Comparison of ENCODE assay signal across 8 mouse cellular contexts in the genomic region with DNA sequence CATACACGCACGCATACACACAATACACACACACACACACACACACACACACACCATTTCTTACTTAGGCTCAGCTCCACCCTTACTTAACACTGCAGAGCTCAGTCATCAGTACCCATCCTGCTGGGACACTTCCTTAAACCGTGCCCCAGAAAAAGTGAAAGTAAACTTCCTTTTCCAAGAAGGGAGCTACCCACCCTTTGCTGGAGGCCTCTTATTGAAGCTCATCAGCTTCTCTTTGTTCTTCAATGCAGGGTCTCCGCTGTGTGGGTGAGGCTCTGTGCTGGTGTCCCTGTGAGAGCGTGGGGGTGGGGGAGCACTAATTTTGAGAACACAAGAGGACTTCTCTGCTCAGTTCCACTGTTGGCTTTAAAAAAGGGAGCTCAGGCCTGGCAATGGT.
DNase-seq lines count a peak whose midpoint lies in the region; ATAC-seq lines count a peak whose summit lies in the region.

No protein-coding gene starts in this region.

- WGBS in midbrain, embryonic 13.5 days: 71% methylated on average over 5 of the region's 5 CpGs
- 71% methylated on average over 5 of the region's 5 CpGs for WGBS in midbrain, embryonic 16.5 days
- 60% methylated on average over 5 of the region's 5 CpGs for WGBS in lung, embryonic 16.5 days
- 69% methylated on average over 5 of the region's 5 CpGs for WGBS in kidney, embryonic 15.5 days

- 0 out of 2 replicates have a peak, but pooled peaks have one; percentile 20 for ATAC-seq in midbrain, embryonic 13.5 days
- ATAC-seq in midbrain, embryonic 16.5 days: no peak
- ATAC-seq in lung, embryonic 16.5 days (ENCODE audit: low read depth): peak; percentile 60
- no peak; the same call in 1 of the 2 replicates for ATAC-seq in kidney, embryonic 15.5 days (replicated peaks; ENCODE audit: low FRiP score)

- H3K9me3 ChIP-seq in midbrain, embryonic 13.5 days: no peaks in the 10 kb centered on the region
- H3K9me3 ChIP-seq in midbrain, embryonic 16.5 days (replicated peaks; ENCODE audit: control insufficient read depth, low read length, poor library complexity, severe bottlenecking): no peaks in the 10 kb centered on the region
- no peaks in the 10 kb centered on the region for H3K9me3 ChIP-seq in lung, embryonic 16.5 days (ENCODE audit: control insufficient read depth, low read length)
- no peaks in the 10 kb centered on the region for H3K9me3 ChIP-seq in kidney, embryonic 15.5 days (replicated peaks)

- H3K4me1 ChIP-seq in midbrain, embryonic 13.5 days (replicated peaks): peaks cover 4% of the 10 kb centered on the region; the same call in 1 of the 2 replicates
- H3K4me1 ChIP-seq in midbrain, embryonic 16.5 days (ENCODE audit: control insufficient read depth, insufficient read depth, low read length): no peaks in the 10 kb centered on the region
- peaks cover 7% of the 10 kb centered on the region for H3K4me1 ChIP-seq in lung, embryonic 16.5 days (replicated peaks; ENCODE audit: control insufficient read depth, insufficient read depth, low read length)
- H3K4me1 ChIP-seq in kidney, embryonic 15.5 days: 0 out of 2 replicates have a peak, but pooled peaks cover 9% of the 10 kb centered on the region

- no peak overlapping the region for H3K4me2 ChIP-seq in midbrain, embryonic 13.5 days (replicated peaks)
- no peak overlapping the region for H3K4me2 ChIP-seq in midbrain, embryonic 16.5 days (ENCODE audit: low read length)
- no peak overlapping the region for H3K4me2 ChIP-seq in lung, embryonic 16.5 days (ENCODE audit: low read depth, low read length)
- H3K4me2 ChIP-seq in kidney, embryonic 15.5 days: no peak overlapping the region

- H3K9ac ChIP-seq in midbrain, embryonic 13.5 days (replicated peaks): no peak overlapping the region
- no peak overlapping the region for H3K9ac ChIP-seq in midbrain, embryonic 16.5 days (ENCODE audit: low read depth, low read length)
- no peak overlapping the region for H3K9ac ChIP-seq in lung, embryonic 16.5 days (ENCODE audit: low read length)
- H3K9ac ChIP-seq in kidney, embryonic 15.5 days: no peak overlapping the region

- peak; percentile 65 for DNase-seq in ZHBTc4 (ENCODE audit: low read depth, low spot score)
- peak; percentile 26 for DNase-seq in thymus, postnatal 25 days
- no peak for DNase-seq in kidney, adult 11 months
- DNase-seq in embryo, embryonic 10.5 days (ENCODE audit: low spot score): no peak

- H3K27ac ChIP-seq in midbrain, embryonic 13.5 days: no peak overlapping the region
- H3K27ac ChIP-seq in midbrain, embryonic 16.5 days (ENCODE audit: low read length): no peak overlapping the region
- 0 out of 2 replicates have a peak overlapping the region, but pooled peaks have one; percentile 36 for H3K27ac ChIP-seq in lung, embryonic 16.5 days (ENCODE audit: low read length)
- no peak overlapping the region for H3K27ac ChIP-seq in kidney, embryonic 15.5 days

- no peaks in the 10 kb centered on the region for H3K36me3 ChIP-seq in midbrain, embryonic 13.5 days
- no peaks in the 10 kb centered on the region for H3K36me3 ChIP-seq in midbrain, embryonic 16.5 days (ENCODE audit: control insufficient read depth, insufficient read depth, low read length)
- H3K36me3 ChIP-seq in lung, embryonic 16.5 days (ENCODE audit: control insufficient read depth, insufficient read depth, low read length): no peaks in the 10 kb centered on the region
- no peaks in the 10 kb centered on the region for H3K36me3 ChIP-seq in kidney, embryonic 15.5 days

- H3K27me3 ChIP-seq in midbrain, embryonic 13.5 days: no peaks in the 10 kb centered on the region
- no peaks in the 10 kb centered on the region for H3K27me3 ChIP-seq in midbrain, embryonic 16.5 days (ENCODE audit: control insufficient read depth, insufficient read depth, low read depth, low read length)
- H3K27me3 ChIP-seq in lung, embryonic 16.5 days (ENCODE audit: control insufficient read depth, insufficient read depth, low read depth, low read length): no peaks in the 10 kb centered on the region
- H3K27me3 ChIP-seq in kidney, embryonic 15.5 days: no peaks in the 10 kb centered on the region

- H3K4me3 ChIP-seq in midbrain, embryonic 13.5 days (replicated peaks): no peak overlapping the region
- no peak overlapping the region for H3K4me3 ChIP-seq in midbrain, embryonic 16.5 days (ENCODE audit: low read depth, low read length)
- H3K4me3 ChIP-seq in lung, embryonic 16.5 days (ENCODE audit: low read length): no peak overlapping the region
- no peak overlapping the region for H3K4me3 ChIP-seq in kidney, embryonic 15.5 days (replicated peaks)

Comparison
In these comparisons a context has a peak if more than half of its experiments do, and no peak if none do; other contexts are left out.
1. ATAC-seq: peak in midbrain, embryonic 13.5 days (single experiment) and lung, embryonic 16.5 days (single experiment); none in midbrain, embryonic 16.5 days (single experiment) and kidney, embryonic 15.5 days (single experiment).
2. DNase-seq: peak in ZHBTc4 (single experiment) and thymus, postnatal 25 days (single experiment); none in kidney, adult 11 months (single experiment) and embryo, embryonic 10.5 days (single experiment).